Mouse (Mus musculus): ENCODE data around the gene Dgki.

Gene Dgki

DNA sequence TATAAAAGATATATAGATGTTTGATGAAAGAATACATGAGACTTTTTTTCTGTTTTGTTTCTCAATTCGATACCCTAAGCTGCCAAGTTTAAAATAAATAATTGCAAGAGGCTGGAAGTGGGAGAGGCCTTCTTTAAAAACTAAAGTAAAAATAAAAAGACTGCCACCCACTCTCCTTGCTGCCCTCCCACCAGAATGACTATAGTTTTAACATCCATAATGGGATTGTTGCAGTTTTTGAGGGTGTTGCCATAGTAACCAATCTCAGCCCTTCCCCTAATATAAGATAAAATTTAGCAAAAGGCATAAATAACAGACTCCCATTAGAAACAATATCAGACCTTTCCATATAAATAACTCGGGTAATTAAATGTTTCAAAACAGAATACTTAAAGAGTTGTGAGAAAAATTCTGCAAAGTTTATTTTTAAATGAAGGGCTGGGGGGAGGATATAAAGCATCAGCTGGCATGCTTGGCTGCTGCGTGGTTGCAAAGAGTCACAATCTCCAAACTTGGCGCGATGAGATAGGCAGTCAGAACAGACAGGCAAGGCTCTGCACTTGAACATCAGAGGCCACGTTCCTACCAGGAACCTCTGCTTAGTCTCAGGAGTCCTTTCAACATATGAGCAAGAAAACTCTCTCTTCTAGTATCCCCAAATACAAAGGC is 57.8 kb downstream of the Dgki start:
- in situ Hi-C loops (cut with MboI, MseI), result no loop called here

DNA sequence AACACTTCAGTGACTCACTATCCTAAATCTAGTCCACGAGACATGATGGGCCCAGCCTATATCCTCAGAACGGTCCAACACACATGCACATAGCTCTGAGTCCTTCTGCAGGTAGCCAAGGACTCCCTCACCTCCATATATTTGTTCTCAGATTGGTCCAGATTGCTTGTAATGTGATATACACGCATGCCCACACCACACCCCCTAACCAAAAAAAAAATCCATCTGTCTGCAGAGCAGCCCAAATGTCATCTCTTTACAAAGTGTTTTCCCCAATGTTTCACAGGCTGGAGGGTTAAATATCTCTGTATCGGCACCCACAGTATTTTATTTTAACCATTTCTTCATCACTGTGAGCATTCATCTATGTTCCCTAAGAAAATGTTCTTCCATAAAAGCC is 58.5 kb downstream of the Dgki start:
- in situ Hi-C loops (cut with MboI, MseI), result no loop called here

DNA sequence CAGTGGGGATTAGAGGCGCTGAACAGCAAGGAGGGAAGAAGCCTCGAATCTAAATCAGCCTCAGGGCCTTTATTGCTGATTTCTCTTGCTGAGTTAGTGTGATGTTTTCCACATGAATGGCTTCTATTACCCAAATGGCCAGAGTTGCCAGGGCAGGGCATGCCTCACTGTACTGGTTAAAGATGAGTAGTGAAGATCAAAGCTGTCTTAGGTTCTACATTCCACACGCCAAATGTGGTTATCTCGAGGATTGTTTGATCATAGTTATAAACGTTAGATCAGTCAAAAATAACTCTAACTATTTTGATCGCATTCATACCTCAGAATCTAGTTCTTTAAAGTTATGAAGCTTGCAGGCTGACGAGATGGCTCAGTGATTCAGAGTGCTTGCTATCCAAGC is 59.8 kb downstream of the Dgki start:
- in situ Hi-C loops (cut with MboI, MseI), result no loop called here

DNA sequence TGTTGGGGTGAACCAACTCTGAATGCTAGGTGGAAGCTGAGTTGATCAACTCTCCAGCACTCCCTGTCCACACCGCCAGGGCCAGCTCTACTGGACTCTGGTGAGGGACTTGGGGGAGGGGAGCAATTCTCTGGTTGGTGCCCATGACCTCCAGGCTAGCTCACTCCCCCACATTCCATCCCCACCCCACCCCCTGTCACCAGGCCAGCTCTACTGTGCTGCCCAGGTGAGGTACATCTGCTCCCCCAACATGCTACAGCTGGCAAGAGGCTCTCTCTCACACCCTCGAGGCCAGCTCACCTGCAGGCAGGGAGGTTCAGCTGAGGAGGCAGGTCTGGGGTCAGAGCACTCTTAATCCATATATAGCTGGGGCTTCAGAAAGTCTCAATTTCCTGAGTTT is 63.1 kb downstream of the Dgki start:
- in situ Hi-C loops (cut with MboI, MseI), result no loop called here

- in situ Hi-C loops (cut with MboI, MseI), result no loop called here
Measured at GRCm38 (mm10) chr6:37231148-37231547, 68.8 kb downstream of the Dgki start.

- in situ Hi-C loops (cut with MboI, MseI), result no loop called here
Measured at GRCm38 (mm10) chr6:37222947-37223510, 77.0 kb downstream of the Dgki start.

- in situ Hi-C loops (cut with MboI, MseI), result no loop called here
Measured at GRCm38 (mm10) chr6:37222016-37222415, 78.0 kb downstream of the Dgki start.

DNA sequence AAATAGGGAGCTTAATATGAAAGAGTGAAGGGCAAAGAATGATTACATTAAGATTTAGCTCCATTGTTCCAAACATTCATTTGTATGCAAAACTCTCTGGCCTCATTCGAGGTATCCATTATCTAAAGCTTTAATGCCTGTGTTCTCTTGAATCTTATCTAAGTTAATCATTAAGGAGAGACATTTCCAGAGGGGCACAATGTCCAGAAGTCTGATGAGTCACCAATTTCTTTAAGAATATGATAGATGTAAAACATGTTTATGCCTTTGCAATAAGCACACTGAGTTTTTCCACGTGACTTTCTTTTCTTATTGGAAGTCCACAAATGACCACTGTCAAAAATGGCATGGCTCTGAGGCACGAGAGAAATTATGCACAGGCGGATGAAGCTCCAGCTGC is 80.9 kb downstream of the Dgki start:
- in situ Hi-C loops (cut with MboI, MseI), result no loop called here

DNA sequence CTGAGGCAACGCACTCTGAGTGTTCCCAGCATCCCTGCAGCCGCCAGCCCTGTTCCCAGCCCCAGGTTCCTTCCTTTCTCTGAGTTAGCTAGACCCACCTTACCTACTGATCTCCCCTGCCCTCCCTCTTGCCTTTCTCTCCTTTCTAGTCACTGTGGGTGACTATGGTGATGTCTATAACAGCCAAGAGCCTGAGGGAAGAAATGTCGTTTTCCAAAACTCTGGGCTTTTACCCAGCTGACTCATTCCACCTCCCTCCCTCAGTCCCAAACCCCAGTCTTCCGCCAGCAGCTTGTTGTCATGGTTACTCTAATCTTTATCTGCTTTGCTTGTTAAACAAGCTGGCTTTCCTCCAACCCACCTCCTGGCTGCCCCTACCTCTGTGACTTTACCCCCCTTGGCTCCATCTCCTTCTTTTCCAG is 83.6 kb downstream of the Dgki start:
- in situ Hi-C loops (cut with MboI, MseI), result no loop called here

- in situ Hi-C loops (cut with MboI, MseI), result no loop called here
Measured at GRCm38 (mm10) chr6:37215655-37216054, 84.3 kb downstream of the Dgki start.

- in situ Hi-C loops (cut with MboI, MseI), result no loop called here
Measured at GRCm38 (mm10) chr6:37212930-37213329, 87.1 kb downstream of the Dgki start.

GRCm38 (mm10) chr6:37211545-37212247 is 88.3 kb downstream of the Dgki start:
- in situ Hi-C loops (cut with MboI, MseI), result no loop called here

DNA sequence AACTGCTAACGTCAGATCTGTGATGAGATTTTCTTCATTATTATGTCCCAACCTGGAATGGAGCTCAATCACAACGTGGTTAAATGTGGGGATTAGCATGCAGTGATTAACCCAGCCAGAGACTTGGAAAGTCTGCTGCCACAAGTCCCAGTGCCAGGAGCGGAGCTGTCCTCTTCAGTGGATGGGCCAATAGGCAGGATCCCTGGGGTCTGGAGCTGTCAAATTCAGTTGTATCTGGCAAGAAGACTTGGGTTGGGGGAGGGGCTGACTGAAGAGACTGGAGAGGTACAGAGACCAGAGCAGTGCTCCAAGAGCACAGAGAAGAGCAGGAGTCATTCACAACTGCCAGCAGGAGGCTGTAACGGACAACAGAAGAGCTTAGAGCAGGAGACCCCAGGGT is 97.1 kb downstream of the Dgki start:
- in situ Hi-C loops (cut with MboI, MseI), result no loop called here

- in situ Hi-C loops (cut with MboI, MseI), result no loop called here
Measured at GRCm38 (mm10) chr6:37200840-37201239, 99.1 kb downstream of the Dgki start.

DNA sequence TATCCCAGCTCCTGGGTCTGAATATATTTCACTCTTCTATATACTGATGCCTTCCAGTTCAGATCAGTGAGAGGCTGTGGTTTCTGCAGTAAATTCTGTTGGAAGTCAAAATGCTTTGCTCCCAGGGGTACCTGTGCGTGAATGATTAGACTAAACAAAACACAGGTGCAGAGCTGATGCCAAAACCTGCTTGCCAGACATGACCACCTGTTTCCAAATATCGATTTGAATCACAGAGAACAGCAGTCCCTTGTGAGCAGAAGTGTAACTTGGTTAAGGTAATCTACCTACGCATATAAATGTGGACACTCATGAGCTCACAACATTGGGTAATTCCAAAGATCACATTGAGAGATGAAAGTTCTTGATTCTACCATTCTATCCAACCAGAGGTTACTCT is 100.5 kb downstream of the Dgki start:
- in situ Hi-C loops (cut with MboI, MseI), result loop anchor here in 1 of 2 experiments (5.0 kb wide), 1 partner anchor 737 kb away; no protein-coding TSS in a partner anchor

- in situ Hi-C loops (cut with MboI, MseI), result loop anchor here in 1 of 2 experiments (5.0 kb wide), 1 partner anchor 735 kb away; no protein-coding TSS in a partner anchor
Measured at GRCm38 (mm10) chr6:37197745-37198144, 102.2 kb downstream of the Dgki start.

GRCm38 (mm10) chr6:37196870-37197269 is 103.1 kb downstream of the Dgki start:
- in situ Hi-C loops (cut with MboI, MseI), result loop anchor here in 1 of 2 experiments (5.0 kb wide), 1 partner anchor 735 kb away; no protein-coding TSS in a partner anchor

DNA sequence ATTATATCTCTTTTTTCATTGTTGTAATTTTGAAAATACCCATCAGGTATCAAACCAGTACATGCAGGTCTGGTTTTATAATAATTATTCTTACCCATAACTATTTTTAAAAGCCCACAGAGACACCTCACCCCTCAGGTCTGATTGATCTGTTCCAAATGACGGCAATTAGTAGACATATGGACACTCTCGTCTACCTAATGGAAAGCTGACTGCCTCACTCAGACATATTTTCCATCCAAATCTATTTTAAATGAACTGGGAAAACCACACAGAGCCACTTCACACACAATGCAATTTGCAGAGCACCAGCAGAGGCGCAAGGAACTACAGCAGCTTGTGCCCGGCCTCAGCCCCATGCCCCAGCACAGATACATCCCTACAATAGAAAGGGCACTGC is 104.2 kb downstream of the Dgki start:
- in situ Hi-C loops (cut with MboI, MseI), result loop anchor here in 1 of 2 experiments (5.0 kb wide), 1 partner anchor 733 kb away; no protein-coding TSS in a partner anchor

DNA sequence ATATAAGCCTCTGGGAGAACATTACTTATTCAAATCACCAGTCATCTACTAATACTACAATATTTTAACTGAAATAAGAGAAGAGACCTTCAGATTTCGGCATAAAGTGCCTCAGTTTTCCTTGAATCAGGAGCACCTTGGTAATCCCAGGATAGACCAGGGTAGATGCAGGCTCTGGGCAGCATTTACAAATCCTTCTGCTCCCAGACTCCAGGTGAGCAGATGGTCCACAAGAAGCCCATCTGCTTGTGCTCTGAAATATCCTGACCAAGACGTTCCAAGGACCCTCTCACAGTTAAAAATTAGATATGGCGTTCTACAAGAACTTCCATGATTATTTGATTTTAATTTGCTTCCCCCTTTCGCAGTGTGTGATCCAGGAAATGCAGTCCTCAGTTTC is 118.0 kb downstream of the Dgki start:
- in situ Hi-C loops (cut with MboI, MseI), result no loop called here

DNA sequence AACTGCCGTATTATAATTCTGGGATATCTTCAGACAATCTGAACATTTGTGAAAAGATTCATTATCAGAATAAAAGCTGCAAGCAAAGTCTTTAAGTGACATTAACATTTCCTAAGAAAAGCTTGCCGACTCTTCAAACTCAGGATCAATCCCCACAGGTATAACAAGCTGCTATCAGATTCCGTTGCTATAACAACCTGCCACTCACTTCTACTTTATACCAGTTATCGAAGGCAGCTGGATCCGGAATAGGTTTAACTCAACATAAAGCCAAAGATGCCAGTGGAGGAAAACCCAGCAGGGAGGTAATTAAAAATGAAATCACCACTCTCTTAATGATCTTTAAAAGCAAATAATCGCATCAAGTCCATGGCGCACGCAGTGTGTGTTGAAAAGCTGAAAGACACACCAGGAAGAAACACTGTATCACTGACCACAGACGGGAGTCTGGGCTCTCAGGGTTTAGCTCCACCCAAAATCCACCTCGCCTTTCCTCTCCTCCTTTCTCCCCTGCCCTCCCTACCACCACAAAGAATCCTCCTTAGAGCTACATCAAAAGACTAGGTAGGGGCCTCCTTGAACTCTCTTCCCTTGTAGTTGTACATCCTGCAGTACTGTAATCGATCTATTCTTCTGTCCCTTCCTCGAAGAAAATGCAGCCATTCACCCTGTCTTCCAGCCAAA is 128.7 kb downstream of the Dgki start:
- in situ Hi-C loops (cut with MboI, MseI), result no loop called here

DNA sequence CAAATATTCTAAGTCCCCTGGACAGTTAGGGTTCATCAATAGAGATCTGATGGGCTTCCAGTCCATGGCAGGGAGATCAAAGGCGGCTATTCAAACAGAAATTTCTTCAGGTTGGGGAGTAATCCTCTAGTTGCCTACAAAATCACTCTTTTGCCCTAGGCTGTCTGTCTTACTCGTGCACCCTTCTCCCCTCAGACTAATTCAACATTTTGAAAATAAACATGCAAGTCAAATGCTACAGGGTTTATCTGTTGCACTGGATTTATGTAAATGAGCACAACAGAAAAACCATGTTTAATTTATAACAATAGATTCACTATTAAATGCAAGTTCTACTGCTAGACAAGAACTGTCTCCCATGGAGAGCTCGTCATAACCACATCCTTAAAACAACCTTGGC is 141.1 kb downstream of the Dgki start:
- in situ Hi-C loops (cut with MboI, MseI), result no loop called here

GRCm38 (mm10) chr6:37154051-37154450 is 145.9 kb downstream of the Dgki start:
- in situ Hi-C loops (cut with MboI, MseI), result no loop called here
